Mouse (Mus musculus): Measurements from ENCODE around the gene Tmem120a. TPM values are rescaled to one million over a fixed set of nuclear protein-coding genes. Genes with fewer than 3 reads are reported as not detected.

Gene Tmem120a
- total RNA-seq, 1 experiment from 2014 or later, result 7.7 TPM

- ATAC-seq (replicated peaks in 1 of 2; ENCODE audit: insufficient read depth in 1 of 2, low FRiP score in 2 of 2, low TSS enrichment in 1 of 2, low read depth in 1 of 2, poor library complexity in 2 of 2, severe bottlenecking in 2 of 2), result no peak
Measured at GRCm38 (mm10) chr5:135737154-135737553, 7.1 kb downstream of the Tmem120a start.

GRCm38 (mm10) chr5:135736544-135736943, 7.7 kb downstream of the Tmem120a start:
- ATAC-seq (replicated peaks in 1 of 2; ENCODE audit: insufficient read depth in 1 of 2, low FRiP score in 2 of 2, low TSS enrichment in 1 of 2, low read depth in 1 of 2, poor library complexity in 2 of 2, severe bottlenecking in 2 of 2), result no peak

- ATAC-seq (replicated peaks in 1 of 2; ENCODE audit: insufficient read depth in 1 of 2, low FRiP score in 2 of 2, low TSS enrichment in 1 of 2, low read depth in 1 of 2, poor library complexity in 2 of 2, severe bottlenecking in 2 of 2), result no peak
Measured at GRCm38 (mm10) chr5:135735741-135736140, 8.5 kb downstream of the Tmem120a start.

- ATAC-seq (replicated peaks in 1 of 2; ENCODE audit: insufficient read depth in 1 of 2, low FRiP score in 2 of 2, low TSS enrichment in 1 of 2, low read depth in 1 of 2, poor library complexity in 2 of 2, severe bottlenecking in 2 of 2), result no peak
Measured at GRCm38 (mm10) chr5:135734057-135734680, 10.1 kb downstream of the Tmem120a start.

- no peak for ATAC-seq (replicated peaks in 1 of 2; ENCODE audit: insufficient read depth in 1 of 2, low FRiP score in 2 of 2, low TSS enrichment in 1 of 2, low read depth in 1 of 2, poor library complexity in 2 of 2, severe bottlenecking in 2 of 2)
Measured at GRCm38 (mm10) chr5:135733071-135733470, 11.2 kb downstream of the Tmem120a start.

- no peak for ATAC-seq (replicated peaks in 1 of 2; ENCODE audit: insufficient read depth in 1 of 2, low FRiP score in 2 of 2, low TSS enrichment in 1 of 2, low read depth in 1 of 2, poor library complexity in 2 of 2, severe bottlenecking in 2 of 2)
Measured at GRCm38 (mm10) chr5:135731322-135731721, 12.9 kb downstream of the Tmem120a start.

DNA sequence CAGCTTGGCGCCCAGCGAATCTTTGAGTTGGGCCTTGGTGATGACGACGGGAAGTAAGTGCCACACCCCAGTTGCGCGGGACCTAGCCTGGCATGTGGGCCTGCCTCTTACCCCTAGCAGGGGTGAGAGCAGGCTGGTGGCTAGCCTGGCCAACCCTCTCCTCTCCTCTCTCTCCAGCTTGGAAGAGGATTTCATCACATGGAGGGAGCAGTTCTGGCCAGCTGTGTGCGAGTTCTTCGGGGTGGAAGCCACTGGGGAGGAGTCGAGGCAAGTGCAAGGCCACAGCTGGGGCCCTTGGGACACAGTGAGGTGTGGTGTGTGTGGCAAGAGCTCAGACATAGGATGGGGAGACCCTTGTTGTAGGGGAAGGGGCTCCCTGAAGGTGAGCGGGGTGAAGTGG, 13.3 kb downstream of the Tmem120a start:
- no peak for ATAC-seq (replicated peaks in 1 of 2; ENCODE audit: insufficient read depth in 1 of 2, low FRiP score in 2 of 2, low TSS enrichment in 1 of 2, low read depth in 1 of 2, poor library complexity in 2 of 2, severe bottlenecking in 2 of 2)

DNA sequence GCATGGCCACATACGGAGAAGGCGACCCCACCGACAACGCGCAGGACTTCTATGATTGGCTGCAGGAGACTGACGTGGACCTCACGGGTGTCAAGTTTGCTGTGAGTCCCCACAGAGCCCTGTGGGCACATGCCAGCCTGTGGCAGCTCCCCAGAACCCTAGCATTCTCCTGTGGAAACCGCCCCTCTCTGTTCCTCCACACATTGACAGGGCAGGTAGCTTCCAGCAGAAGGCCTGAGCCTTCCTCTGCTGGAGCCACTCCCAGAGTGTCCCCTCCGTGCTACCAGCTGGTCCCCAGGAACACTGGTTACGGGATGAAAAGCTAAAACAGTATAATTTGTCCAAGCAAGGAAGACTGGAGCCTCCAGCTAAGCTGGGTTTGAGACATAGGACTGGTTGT, 14.0 kb downstream of the Tmem120a start:
- no peak for ATAC-seq (replicated peaks in 1 of 2; ENCODE audit: insufficient read depth in 1 of 2, low FRiP score in 2 of 2, low TSS enrichment in 1 of 2, low read depth in 1 of 2, poor library complexity in 2 of 2, severe bottlenecking in 2 of 2)

GRCm38 (mm10) chr5:135729351-135729750, 14.9 kb downstream of the Tmem120a start:
- ATAC-seq (replicated peaks in 1 of 2; ENCODE audit: insufficient read depth in 1 of 2, low FRiP score in 2 of 2, low TSS enrichment in 1 of 2, low read depth in 1 of 2, poor library complexity in 2 of 2, severe bottlenecking in 2 of 2), result no peak

GRCm38 (mm10) chr5:135728361-135728760, 15.9 kb downstream of the Tmem120a start:
- ATAC-seq (replicated peaks in 1 of 2; ENCODE audit: insufficient read depth in 1 of 2, low FRiP score in 2 of 2, low TSS enrichment in 1 of 2, low read depth in 1 of 2, poor library complexity in 2 of 2, severe bottlenecking in 2 of 2), result no peak

DNA sequence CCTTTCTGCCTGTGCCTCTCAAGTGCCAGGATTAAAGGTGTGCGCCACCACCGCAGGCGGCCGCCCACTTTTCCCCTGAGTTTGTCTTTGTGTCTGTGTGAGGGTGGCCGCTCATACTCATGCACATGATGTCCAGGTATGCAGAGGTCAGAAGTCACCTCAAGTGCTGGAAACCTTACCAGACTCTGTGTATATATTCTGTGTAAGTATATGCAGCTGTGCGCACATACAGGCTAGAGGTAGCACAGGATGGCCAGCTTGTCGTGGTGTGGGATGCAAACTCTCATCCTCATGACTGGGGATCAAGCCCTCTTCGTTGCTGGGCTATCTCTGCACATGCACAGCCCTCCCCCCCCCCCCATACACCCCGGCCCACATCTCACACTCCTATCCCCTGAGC, 16.4 kb downstream of the Tmem120a start:
- no peak for ATAC-seq (replicated peaks in 1 of 2; ENCODE audit: insufficient read depth in 1 of 2, low FRiP score in 2 of 2, low TSS enrichment in 1 of 2, low read depth in 1 of 2, poor library complexity in 2 of 2, severe bottlenecking in 2 of 2)

GRCm38 (mm10) chr5:135726641-135727346, 17.5 kb downstream of the Tmem120a start:
- no peak for ATAC-seq (replicated peaks in 1 of 2; ENCODE audit: insufficient read depth in 1 of 2, low FRiP score in 2 of 2, low TSS enrichment in 1 of 2, low read depth in 1 of 2, poor library complexity in 2 of 2, severe bottlenecking in 2 of 2)

- ATAC-seq (replicated peaks in 1 of 2; ENCODE audit: insufficient read depth in 1 of 2, low FRiP score in 2 of 2, low TSS enrichment in 1 of 2, low read depth in 1 of 2, poor library complexity in 2 of 2, severe bottlenecking in 2 of 2), result no peak
Measured at GRCm38 (mm10) chr5:135725991-135726390, 18.3 kb downstream of the Tmem120a start.

DNA sequence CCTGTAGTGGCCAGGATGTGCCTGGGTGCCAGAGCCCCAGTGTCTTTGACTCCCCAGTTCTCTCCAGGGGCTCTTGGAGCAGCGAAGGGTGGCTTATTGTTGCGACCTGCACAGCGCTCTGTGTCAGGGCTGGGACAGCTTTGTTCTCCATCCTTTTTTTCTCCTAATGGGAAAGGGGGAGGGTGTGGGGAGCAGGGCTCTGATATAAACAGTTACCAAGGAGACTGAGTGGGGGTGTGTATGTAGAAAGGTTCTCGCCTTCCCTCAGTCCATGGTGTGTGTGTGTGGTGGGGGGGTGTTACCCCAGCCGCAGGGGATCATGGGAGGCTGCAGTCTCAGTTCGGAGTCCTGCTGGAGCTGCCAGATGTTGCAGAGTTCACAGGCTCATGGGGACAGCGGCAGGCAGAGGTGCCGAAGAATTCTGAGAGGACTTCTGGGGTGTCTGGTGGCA, 18.8 kb downstream of the Tmem120a start:
- ATAC-seq (replicated peaks in 1 of 2; ENCODE audit: insufficient read depth in 1 of 2, low FRiP score in 2 of 2, low TSS enrichment in 1 of 2, low read depth in 1 of 2, poor library complexity in 2 of 2, severe bottlenecking in 2 of 2), result no peak

DNA sequence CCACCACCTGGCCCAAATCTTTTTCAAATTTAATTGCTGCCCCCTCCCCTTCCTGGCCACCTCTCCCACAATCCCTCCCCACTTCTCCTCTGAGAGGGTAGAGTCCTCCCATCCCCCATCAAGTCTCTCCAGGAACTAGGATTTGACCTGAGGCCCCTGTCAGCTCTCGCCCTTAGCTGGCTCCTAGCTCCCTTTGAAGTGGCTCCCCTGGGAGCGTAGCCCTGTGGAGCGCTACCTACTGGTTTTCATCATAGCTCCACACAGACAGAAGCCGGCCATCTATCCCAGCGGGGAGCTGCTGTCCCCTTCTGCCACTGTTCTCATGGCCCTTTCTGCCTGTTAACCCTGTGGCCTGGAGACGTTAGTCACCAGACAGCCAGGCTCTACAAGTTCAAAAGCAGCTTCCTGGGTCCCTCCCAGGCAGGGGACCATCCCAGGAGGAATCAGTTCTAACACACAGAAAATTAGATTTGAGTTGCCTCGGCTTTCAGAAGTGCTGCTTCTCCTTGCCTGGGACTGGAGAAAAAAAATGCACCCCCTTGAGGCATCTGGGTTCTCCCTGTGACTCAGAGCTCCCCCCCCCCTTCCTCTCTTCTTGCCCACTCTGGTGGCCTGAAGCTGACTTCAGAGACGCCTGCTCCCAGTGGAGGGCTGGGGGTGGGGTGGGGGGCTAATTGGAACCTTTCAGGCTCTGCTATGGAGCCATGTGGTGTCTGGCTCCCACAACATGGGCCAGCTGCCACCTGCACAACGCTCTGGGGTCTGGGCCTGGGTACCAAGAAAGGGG, 19.5 kb downstream of the Tmem120a start:
- ATAC-seq (replicated peaks in 1 of 2; ENCODE audit: insufficient read depth in 1 of 2, low FRiP score in 2 of 2, low TSS enrichment in 1 of 2, low read depth in 1 of 2, poor library complexity in 2 of 2, severe bottlenecking in 2 of 2), result no peak

DNA sequence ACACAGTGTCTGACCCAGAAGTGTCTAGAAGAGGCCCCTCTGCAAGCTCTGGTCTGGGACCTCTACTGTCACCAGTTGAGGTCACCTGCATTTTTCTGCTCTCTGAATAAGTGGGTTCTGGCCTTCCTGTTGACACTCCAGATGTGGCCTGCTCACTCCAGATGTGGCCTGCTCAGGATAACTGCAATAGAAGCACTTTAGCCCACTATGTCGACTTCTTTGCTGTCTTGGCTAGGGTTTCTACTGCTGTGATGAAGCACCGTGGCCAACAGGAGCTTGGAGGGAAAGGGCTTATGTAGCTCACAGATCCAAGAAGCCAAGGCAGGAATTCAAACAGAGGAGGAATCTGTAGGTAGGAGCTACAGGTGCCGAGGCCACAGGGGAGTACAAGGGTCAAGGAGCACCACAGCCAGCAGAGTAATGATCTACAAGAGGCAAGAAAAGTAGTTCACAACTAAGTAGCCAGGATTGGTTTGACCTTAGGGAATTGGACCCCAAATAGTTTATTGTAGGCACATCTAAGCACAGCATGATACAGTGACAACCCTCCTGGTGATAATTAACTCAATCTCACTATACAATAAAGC, 21.0 kb downstream of the Tmem120a start:
- no peak for ATAC-seq (replicated peaks in 1 of 2; ENCODE audit: insufficient read depth in 1 of 2, low FRiP score in 2 of 2, low TSS enrichment in 1 of 2, low read depth in 1 of 2, poor library complexity in 2 of 2, severe bottlenecking in 2 of 2)

- no peak for ATAC-seq (replicated peaks in 1 of 2; ENCODE audit: insufficient read depth in 1 of 2, low FRiP score in 2 of 2, low TSS enrichment in 1 of 2, low read depth in 1 of 2, poor library complexity in 2 of 2, severe bottlenecking in 2 of 2)
Measured at GRCm38 (mm10) chr5:135722121-135722520, 22.1 kb downstream of the Tmem120a start.

- ATAC-seq (replicated peaks in 1 of 2; ENCODE audit: insufficient read depth in 1 of 2, low FRiP score in 2 of 2, low TSS enrichment in 1 of 2, low read depth in 1 of 2, poor library complexity in 2 of 2, severe bottlenecking in 2 of 2), result no peak
Measured at GRCm38 (mm10) chr5:135721076-135721475, 23.2 kb downstream of the Tmem120a start.
